ENCODE assay signal across 28 mouse cellular contexts in the genomic region with DNA sequence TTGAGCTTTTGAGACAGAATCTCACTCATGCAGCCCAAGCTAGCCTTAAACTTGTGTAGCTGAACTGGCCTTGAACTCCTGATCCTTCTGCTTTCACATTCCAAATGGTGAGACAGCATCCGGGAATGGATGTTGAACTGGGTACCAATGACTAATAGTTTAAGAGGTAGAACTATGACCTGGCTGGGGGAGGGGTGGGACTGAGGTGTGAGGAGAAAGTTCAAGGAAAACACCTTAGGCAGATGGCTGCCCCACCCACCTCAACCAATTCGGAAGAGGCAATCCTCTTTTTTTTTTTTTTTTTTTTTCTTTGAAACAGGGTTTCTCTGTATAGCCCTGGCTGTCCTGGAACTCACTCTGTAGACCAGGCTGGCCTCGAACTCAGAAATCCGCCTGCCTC. TPM values are rescaled to one million over a fixed set of nuclear protein-coding genes. Genes with fewer than 3 reads are reported as not detected.
DNase-seq lines count a peak whose midpoint lies in the region; ATAC-seq and TF ChIP-seq lines count a peak whose summit lies in the region.
"Had no signal": no experiment of that assay in that cellular context is flagged by ENCODE, and none has a peak within 500 bp of the region (broad histone marks: within the 10 kb centered on the region; RNA-seq: fewer than 3 reads in every experiment).

No protein-coding gene starts in this region.

- no peak for TF ChIP-seq CTCF in liver, embryonic 14.5 days (IDR thresholded peaks at IDR 0.05; ENCODE audit: low read depth)

- H3K4me1 ChIP-seq in liver, embryonic 14.5 days (replicated peaks; ENCODE audit: control insufficient read depth in 2 of 2, insufficient read depth in 2 of 2, low read length in 1 of 2) = peaks cover 76 to 80% of the 10 kb centered on the region in 2 experiments
- no peaks in the 10 kb centered on the region for H3K4me1 ChIP-seq in embryonic facial prominence, embryonic 10.5 days
- no peaks in the 10 kb centered on the region for H3K4me1 ChIP-seq in heart, embryonic 11.5 days (ENCODE audit: control insufficient read depth, insufficient read depth, low read length)
- H3K4me1 ChIP-seq: embryonic facial prominence, embryonic 15.5 days; forebrain, embryonic 12.5 days; hindbrain, embryonic 10.5 days; hindbrain, embryonic 15.5 days; midbrain, embryonic 10.5 days; midbrain, embryonic 15.5 days; stomach, embryonic 15.5 days had no signal

- DNase-seq in ES-CJ7 (ENCODE audit: low read depth, low spot score) (peak; percentile 97), R1 (ENCODE audit: low read depth, low spot score) (peak; percentile 99)
- DNase-seq in liver, embryonic 14.5 days (ENCODE audit: low read depth in 3 of 3, low spot score in 3 of 3) = no peak
- DNase-seq in spleen, postnatal 14 days (ENCODE audit: low spot score in 2 of 2) = no peak
- DNase-seq in embryonic facial prominence, embryonic 10.5 days (ENCODE audit: low spot score) = no peak
- DNase-seq: adrenal gland, postnatal 25 days; cerebellum, adult 18-20 months; cerebellum, postnatal 10 days; forebrain, postnatal 0 days; gastrocnemius, postnatal 10 days; heart, postnatal 14 days; kidney, adult 2 months; kidney, postnatal 36 days; layer of hippocampus, postnatal 36 days; left cerebral cortex, postnatal 4 days; lung, embryonic 14.5 days; right cerebral cortex, adult 18-20 months had no signal

- no peak overlapping the region for H3K4me2 ChIP-seq in liver, embryonic 14.5 days (ENCODE audit: low read depth)
- no peak overlapping the region for H3K4me2 ChIP-seq in heart, embryonic 11.5 days
- H3K4me2 ChIP-seq: embryonic facial prominence, embryonic 15.5 days; forebrain, embryonic 12.5 days; hindbrain, embryonic 15.5 days; lung, embryonic 14.5 days; midbrain, embryonic 15.5 days; stomach, embryonic 15.5 days had no signal

- no peaks in the 10 kb centered on the region for H3K9me3 ChIP-seq in liver, embryonic 14.5 days (ENCODE audit: control insufficient read depth, low read length)
- no peaks in the 10 kb centered on the region for H3K9me3 ChIP-seq in embryonic facial prominence, embryonic 10.5 days
- no peaks in the 10 kb centered on the region for H3K9me3 ChIP-seq in heart, embryonic 11.5 days (replicated peaks; ENCODE audit: control insufficient read depth, low read length)
- H3K9me3 ChIP-seq: embryonic facial prominence, embryonic 15.5 days; forebrain, embryonic 12.5 days; hindbrain, embryonic 10.5 days; hindbrain, embryonic 15.5 days; midbrain, embryonic 10.5 days; midbrain, embryonic 15.5 days; stomach, embryonic 15.5 days had no signal

- H3K27ac ChIP-seq in liver, embryonic 14.5 days = peak overlapping the region; percentile 78
- no peak overlapping the region for H3K27ac ChIP-seq in embryonic facial prominence, embryonic 10.5 days (replicated peaks)
- no peak overlapping the region for H3K27ac ChIP-seq in heart, embryonic 11.5 days (ENCODE audit: low read depth, low read length)
- H3K27ac ChIP-seq: embryonic facial prominence, embryonic 15.5 days; forebrain, embryonic 12.5 days; hindbrain, embryonic 10.5 days; hindbrain, embryonic 15.5 days; midbrain, embryonic 10.5 days; midbrain, embryonic 15.5 days; stomach, embryonic 15.5 days had no signal

- no peak for TF ChIP-seq EP300 in liver, embryonic 14.5 days (IDR thresholded peaks at IDR 0.05; ENCODE audit: low read depth)

- no peaks in the 10 kb centered on the region for H3K36me3 ChIP-seq in liver, embryonic 14.5 days (replicated peaks; ENCODE audit: control insufficient read depth, insufficient read depth, low read depth)
- no peaks in the 10 kb centered on the region for H3K36me3 ChIP-seq in embryonic facial prominence, embryonic 10.5 days (replicated peaks)
- H3K36me3 ChIP-seq in heart, embryonic 11.5 days (ENCODE audit: control insufficient read depth, insufficient read depth, low read length) = no peaks in the 10 kb centered on the region
- H3K36me3 ChIP-seq: embryonic facial prominence, embryonic 15.5 days; forebrain, embryonic 12.5 days; hindbrain, embryonic 10.5 days; hindbrain, embryonic 15.5 days; midbrain, embryonic 10.5 days; midbrain, embryonic 15.5 days; stomach, embryonic 15.5 days had no signal

- 79% methylated on average over 4 of the region's 4 CpGs for WGBS in liver, embryonic 14.5 days (ENCODE audit: insufficient replicate concordance)
- 87% methylated on average over 4 of the region's 4 CpGs for WGBS in embryonic facial prominence, embryonic 10.5 days
- 84% methylated on average over 4 of the region's 4 CpGs for WGBS in heart, embryonic 11.5 days (ENCODE audit: insufficient replicate concordance)

- H3K4me3 ChIP-seq in liver, embryonic 14.5 days (ENCODE audit: insufficient read depth in 1 of 2, low read depth in 2 of 2, low read length in 2 of 2) = no peak overlapping the region
- no peak overlapping the region for H3K4me3 ChIP-seq in embryonic facial prominence, embryonic 10.5 days
- H3K4me3 ChIP-seq in heart, embryonic 11.5 days (ENCODE audit: low read depth, low read length) = no peak overlapping the region
- H3K4me3 ChIP-seq: embryonic facial prominence, embryonic 15.5 days; forebrain, embryonic 12.5 days; hindbrain, embryonic 10.5 days; hindbrain, embryonic 15.5 days; midbrain, embryonic 10.5 days; midbrain, embryonic 15.5 days; stomach, embryonic 15.5 days had no signal

- H3K9ac ChIP-seq in liver, embryonic 14.5 days (replicated peaks) = no peak overlapping the region
- no peak overlapping the region for H3K9ac ChIP-seq in heart, embryonic 11.5 days (ENCODE audit: low read depth, low read length)
- H3K9ac ChIP-seq: embryonic facial prominence, embryonic 15.5 days; forebrain, embryonic 12.5 days; forebrain, postnatal 0 days; hindbrain, embryonic 15.5 days; lung, embryonic 14.5 days; midbrain, embryonic 15.5 days; stomach, embryonic 15.5 days had no signal

- H3K27me3 ChIP-seq in liver, embryonic 14.5 days (ENCODE audit: control insufficient read depth, insufficient read depth, low read length) = no peaks in the 10 kb centered on the region
- peaks cover 4% of the 10 kb centered on the region for H3K27me3 ChIP-seq in embryonic facial prominence, embryonic 10.5 days (replicated peaks; ENCODE audit: low read depth, poor library complexity, severe bottlenecking)
- peaks cover 3% of the 10 kb centered on the region; the same call in 1 of the 2 replicates for H3K27me3 ChIP-seq in heart, embryonic 11.5 days (ENCODE audit: control insufficient read depth, insufficient read depth, low read length)
- H3K27me3 ChIP-seq: hindbrain, embryonic 15.5 days; midbrain, embryonic 15.5 days had no signal

- no peak for ATAC-seq in liver, embryonic 14.5 days (ENCODE audit: insufficient read depth)
- no peak for ATAC-seq in heart, embryonic 11.5 days (replicated peaks; ENCODE audit: insufficient number of reproducible peaks, low FRiP score, low TSS enrichment)
- ATAC-seq: forebrain, postnatal 0 days; inflammation-experienced regulatory T-cells, adult 6 months; midbrain, embryonic 15.5 days had no signal

RNA-seq across cellular contexts. Expression of gene Mkrn1, which starts 6.5 kb away (rescaled TPM):
- polyA plus RNA-seq in liver, embryonic 14.5 days (2012; rRNA removed) = 89.7 and 116 TPM in 2 replicates
- 198 and 207 TPM in 2 replicates for polyA plus RNA-seq in liver, embryonic 14.5 days (2014; fragmentation: Nextera tagmentation; extraction: Ambion mirVana)
- 46.4 and 51.2 TPM in 2 replicates for polyA plus RNA-seq in embryonic facial prominence, embryonic 10.5 days (2016; fragmentation: Nextera tagmentation; extraction: Ambion mirVana)
- polyA plus RNA-seq in heart, embryonic 11.5 days (2014; fragmentation: Nextera tagmentation; extraction: Ambion mirVana) = 33.2 and 34.5 TPM in 2 replicates

RNA-seq across cellular contexts. Expression of gene Rab19, which starts 45.8 kb away (rescaled TPM):
- 0.04 and 0.17 TPM in 2 replicates for polyA plus RNA-seq in liver, embryonic 14.5 days (2012; rRNA removed)
- 0.32 and 0.38 TPM in 2 replicates for polyA plus RNA-seq in liver, embryonic 14.5 days (2014; fragmentation: Nextera tagmentation; extraction: Ambion mirVana)
- 0.74 and 0.87 TPM in 2 replicates for polyA plus RNA-seq in embryonic facial prominence, embryonic 10.5 days (2016; fragmentation: Nextera tagmentation; extraction: Ambion mirVana)
- polyA plus RNA-seq in heart, embryonic 11.5 days (2014; fragmentation: Nextera tagmentation; extraction: Ambion mirVana) = 0.64 and 0.96 TPM in 2 replicates
- polyA plus RNA-seq: C2C12; cortical plate, adult 2 months had no signal

RNA-seq across cellular contexts. Expression of gene Slc37a3, which starts 49.2 kb away (rescaled TPM):
- 3.7 and 3.9 TPM in 2 replicates for polyA plus RNA-seq in liver, embryonic 14.5 days (2012; rRNA removed)
- 6.0 and 6.3 TPM in 2 replicates for polyA plus RNA-seq in liver, embryonic 14.5 days (2014; fragmentation: Nextera tagmentation; extraction: Ambion mirVana)
- polyA plus RNA-seq in embryonic facial prominence, embryonic 10.5 days (2016; fragmentation: Nextera tagmentation; extraction: Ambion mirVana) = 38.0 and 43.6 TPM in 2 replicates
- 34.5 and 43.5 TPM in 2 replicates for polyA plus RNA-seq in heart, embryonic 11.5 days (2014; fragmentation: Nextera tagmentation; extraction: Ambion mirVana)

Comparison
In these comparisons a context has a peak if more than half of its experiments do, and no peak if none do; other contexts are left out.
1. DNase-seq: peak in ES-CJ7 (single experiment) and R1 (single experiment); none in liver, embryonic 14.5 days (0 of 3), spleen, postnatal 14 days (0 of 2) and embryonic facial prominence, embryonic 10.5 days (single experiment).